Mouse (Mus musculus) CD4-positive, CD25-positive, alpha-beta regulatory T cell, adult 2 months (primary cell): ENCODE results near the gene Elp6.

Experiments used
- DNase-seq: peaks from one replicate; pipeline ENCODE4 v3.0.0-alpha.2; 2012; ENCODE audit warnings: low read depth, low spot score

Elp6 gene

DNA sequence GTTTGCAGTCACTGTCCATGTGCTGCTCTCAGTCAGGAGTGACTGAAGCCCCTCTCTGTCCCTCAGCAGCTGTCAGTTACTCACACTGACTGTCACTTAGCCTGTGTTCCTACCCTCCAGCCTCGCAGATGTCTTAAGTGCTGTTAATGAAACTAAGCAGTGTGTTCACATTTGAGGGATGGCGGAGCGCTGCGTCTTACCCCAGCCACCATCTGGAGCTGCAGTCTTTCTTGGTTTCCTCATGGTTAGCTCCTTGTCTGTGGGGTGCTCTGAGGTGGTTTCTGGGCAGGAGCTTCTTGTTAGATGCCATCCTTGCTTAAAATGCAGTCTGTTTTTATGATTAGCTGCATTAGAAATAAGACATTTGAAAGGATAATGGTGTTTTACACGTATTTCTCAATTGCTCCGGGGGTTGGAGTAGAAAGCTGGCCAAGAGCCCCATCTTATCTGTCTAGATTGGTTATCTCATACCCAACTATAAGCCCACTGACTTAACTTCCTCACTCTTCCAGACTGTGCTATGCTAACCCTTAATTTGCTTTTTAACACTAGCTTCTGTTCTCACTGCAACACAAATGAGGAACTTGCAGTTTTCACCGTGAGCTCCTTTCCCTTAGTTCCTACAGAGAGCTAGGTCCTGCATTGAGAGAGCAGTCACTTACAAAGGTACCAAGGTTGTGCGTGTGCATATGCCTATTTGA is 47.1 kb downstream of the Elp6 start:
- no peak for DNase-seq

DNA sequence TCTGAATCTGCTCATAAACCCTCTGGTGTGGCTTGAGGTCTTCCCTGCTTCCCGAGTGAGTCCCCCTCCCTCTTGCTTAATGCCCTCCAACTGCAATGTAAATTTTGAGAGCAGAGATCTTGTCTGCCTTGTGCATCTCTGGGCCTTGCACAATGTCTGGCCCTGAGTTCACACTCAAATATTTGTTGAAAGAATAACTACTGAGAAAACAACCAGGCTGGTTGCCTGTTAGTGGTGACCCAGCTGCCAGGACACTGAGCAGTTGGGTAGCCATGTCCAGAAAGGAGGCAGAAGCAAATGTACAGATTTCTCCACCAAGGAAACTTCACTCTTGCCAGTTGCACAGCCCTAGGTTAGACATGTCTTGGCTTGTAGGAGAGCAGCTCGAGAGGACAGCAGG is 53.4 kb downstream of the Elp6 start:
- DNase-seq, result no peak

DNA sequence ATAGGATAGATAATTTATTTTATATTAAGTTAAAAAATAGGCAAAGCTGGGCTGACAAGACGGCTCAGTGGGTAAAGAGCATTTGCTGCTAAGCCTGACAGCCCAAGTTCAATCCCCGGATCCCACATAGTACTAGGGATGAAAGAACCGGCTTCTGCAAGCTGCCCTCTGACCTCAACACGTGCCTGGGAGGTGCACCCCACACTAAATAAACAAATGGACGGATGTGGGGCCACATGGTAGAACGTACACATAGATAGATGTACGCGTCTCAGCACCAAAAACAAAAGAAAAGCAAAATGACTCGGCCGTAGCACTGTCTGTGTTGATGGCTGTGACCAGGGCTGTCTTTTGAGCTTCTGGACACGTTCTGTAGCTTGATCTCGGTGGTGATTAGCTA is 56.3 kb downstream of the Elp6 start:
- DNase-seq, result no peak

DNA sequence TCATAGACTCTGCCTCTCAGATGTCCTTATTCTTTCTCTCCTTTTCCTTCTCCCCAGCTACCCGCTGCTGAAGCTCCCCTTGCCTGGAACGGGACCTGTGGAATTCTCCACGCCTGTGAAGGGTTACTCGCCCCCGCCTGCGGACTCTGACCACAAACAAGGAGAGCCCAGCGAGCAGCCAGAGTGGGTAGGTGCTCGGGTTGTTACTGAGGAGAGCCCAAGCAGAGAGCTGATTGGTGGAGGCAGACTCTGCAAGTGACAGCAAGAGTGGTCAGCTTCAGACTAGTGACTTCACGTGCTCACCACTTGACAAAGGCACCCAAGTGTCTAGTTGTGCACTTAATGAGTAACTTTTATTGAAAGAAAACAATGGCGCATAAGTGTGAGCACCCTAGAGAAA is 57.4 kb downstream of the Elp6 start:
- no peak for DNase-seq

DNA sequence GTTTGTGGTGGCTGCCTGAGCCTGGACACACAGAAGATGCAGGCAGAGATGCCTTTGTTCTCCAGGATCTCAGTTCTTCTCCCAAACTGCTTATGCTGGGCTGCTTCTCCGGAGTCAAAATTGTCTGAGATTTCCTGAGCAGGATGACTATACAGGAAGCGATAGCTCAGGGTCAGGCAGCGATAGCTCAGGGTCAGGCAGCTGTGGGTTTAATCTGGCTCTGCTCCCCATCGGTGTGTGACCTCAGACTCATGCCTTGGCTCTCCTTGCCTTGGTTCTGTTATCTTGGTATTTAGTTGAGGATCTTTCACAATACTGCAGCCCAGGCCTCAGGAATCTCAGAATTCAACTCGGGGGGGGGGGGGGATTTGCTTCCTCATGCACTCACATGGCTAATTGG is 61.8 kb downstream of the Elp6 start:
- no peak for DNase-seq

DNA sequence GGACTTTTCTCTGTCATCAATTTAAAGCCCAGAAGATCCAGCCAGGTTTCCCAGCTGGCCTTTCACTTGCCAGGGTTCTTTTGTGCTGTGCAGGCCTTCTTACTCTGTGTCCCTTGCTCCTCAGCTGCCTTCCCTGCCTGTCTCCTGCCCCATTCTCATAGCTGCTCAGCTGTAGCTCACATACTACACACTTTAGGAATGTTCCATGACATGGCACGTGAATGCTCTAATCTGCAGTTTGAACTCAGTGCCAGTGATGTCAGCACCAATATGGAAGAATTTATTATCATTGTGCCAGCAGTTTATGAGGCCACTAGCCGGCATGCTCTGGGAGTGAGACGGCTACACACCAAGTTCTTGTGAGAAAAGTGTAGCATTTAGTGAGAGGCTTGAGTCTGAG is 64.9 kb downstream of the Elp6 start:
- no peak for DNase-seq
